Mouse (Mus musculus) ES-Bruce4 (cell line): ENCODE measurements around the gene Phactr4.

ENCODE experiments used
- CTCF ChIP-seq: IDR thresholded peaks from one replicate; pipeline ENCODE4 v1.8.1; 2011; ENCODE audit warnings: low read depth, low read length
- EP300 ChIP-seq: IDR thresholded peaks from 2 replicates; pipeline ENCODE4 v1.6.1; 2011; ENCODE audit warnings: low read depth, low read length; ENCODE audit not compliant: insufficient read depth
- POLR2A ChIP-seq: IDR thresholded peaks from one replicate; pipeline ENCODE4 v1.8.1; 2011; ENCODE audit warnings: low read length; ENCODE audit not compliant: insufficient read depth

- no peak for TF ChIP-seq CTCF
- no peak for TF ChIP-seq POLR2A
- no peak for TF ChIP-seq EP300
Measured at GRCm38 (mm10) chr4:132326481-132326880, 95.8 kb downstream of the Phactr4 start.
